Mouse (Mus musculus): ENCODE measurements at regions not wholly inside any gene's neighbourhood (a gene's known extent, or its start where the extent isn't known, plus 50 kb on each side); places are given as distances from the start of the nearest gene placed in this dataset.

GRCm38 (mm10) chr12:50943741-50944521 is 295.0 kb upstream of the Prkd1 start:
- no peak for DNase-seq (ENCODE audit: low read depth, low spot score)

- no peak for DNase-seq (ENCODE audit: low read depth, low spot score)
Measured at GRCm38 (mm10) chr12:50943340-50943739, 294.4 kb upstream of the Prkd1 start.

DNA sequence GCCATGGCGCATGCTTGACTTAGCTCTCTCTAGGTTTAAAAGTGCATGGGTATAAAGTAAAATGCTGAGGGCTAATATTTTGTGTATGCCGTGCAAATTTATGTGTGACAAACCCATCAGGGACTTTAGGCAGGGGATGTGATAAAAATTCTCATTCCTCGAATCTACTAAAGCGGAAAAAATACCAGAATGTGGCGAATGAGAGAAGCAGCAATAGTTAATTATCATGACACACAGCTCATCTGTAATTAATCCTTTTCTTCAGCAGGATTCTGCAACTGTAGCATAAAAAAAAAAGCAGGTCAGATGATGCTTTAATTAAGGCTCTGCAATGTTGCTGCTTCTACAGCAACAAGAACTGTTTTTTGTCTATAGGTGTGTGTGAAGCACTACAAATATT is 286.6 kb upstream of the Prkd1 start:
- no peak for DNase-seq (ENCODE audit: low read depth, low spot score)

DNA sequence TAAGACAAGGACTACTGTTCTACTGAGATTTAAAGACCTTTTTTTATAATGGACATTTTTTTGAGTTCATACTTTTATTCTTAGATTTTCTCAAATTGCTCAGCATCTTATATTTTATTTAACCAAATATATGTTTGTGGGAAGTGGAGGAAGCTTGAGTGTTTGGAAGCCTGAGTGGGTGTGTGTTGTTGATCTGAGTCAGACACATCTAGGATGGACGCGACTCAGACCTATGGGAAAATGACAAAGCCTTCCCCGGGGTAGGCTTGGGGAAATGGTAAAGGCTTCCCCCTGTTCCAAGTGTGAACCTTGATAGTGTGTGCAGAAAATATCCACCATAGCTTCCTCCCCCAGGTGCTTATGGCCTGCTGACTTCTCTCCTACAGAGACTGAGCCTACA is 283.6 kb upstream of the Prkd1 start:
- no peak for DNase-seq (ENCODE audit: low read depth, low spot score)

DNA sequence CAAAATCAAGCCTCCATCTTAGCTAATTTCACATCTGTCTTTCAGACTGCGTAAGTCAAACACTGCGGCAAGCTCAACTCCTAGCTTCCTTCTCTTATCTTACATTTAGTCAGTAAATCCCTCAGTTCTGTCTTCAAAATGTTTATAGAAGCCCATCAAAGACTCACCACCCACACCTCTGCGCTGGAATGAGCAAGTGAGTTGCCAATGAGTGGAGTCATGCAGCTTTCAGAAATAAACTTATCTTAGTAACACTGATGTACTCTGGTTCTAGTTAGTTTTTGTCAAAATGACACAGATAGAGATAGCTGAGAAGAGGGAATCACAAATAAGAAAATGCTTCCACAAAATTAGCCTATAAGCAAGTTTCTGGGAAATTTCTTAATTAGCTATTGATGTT is 280.7 kb upstream of the Prkd1 start:
- no peak for DNase-seq (ENCODE audit: low read depth, low spot score)

GRCm38 (mm10) chr12:50926234-50926633 is 277.3 kb upstream of the Prkd1 start:
- no peak for DNase-seq (ENCODE audit: low read depth, low spot score)

DNA sequence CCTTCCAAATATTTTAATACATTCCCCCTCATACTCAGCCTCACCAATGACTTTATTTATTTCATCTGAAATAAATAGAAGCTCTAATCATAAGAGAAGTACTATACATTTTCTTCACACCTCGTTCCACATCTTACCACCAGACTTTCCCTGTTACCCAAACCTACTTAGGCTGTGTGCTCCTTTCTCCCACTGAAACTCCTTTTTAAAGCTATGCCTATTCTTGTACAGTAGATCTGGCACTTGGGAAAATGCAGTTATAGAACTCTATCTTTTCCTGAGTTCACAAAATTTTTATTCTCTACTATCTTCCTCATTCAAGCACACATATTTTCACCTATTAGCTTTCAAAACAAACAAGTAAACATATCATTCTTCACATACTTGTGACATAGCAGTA is 272.8 kb upstream of the Prkd1 start:
- DNase-seq (ENCODE audit: low read depth, low spot score): no peak

DNA sequence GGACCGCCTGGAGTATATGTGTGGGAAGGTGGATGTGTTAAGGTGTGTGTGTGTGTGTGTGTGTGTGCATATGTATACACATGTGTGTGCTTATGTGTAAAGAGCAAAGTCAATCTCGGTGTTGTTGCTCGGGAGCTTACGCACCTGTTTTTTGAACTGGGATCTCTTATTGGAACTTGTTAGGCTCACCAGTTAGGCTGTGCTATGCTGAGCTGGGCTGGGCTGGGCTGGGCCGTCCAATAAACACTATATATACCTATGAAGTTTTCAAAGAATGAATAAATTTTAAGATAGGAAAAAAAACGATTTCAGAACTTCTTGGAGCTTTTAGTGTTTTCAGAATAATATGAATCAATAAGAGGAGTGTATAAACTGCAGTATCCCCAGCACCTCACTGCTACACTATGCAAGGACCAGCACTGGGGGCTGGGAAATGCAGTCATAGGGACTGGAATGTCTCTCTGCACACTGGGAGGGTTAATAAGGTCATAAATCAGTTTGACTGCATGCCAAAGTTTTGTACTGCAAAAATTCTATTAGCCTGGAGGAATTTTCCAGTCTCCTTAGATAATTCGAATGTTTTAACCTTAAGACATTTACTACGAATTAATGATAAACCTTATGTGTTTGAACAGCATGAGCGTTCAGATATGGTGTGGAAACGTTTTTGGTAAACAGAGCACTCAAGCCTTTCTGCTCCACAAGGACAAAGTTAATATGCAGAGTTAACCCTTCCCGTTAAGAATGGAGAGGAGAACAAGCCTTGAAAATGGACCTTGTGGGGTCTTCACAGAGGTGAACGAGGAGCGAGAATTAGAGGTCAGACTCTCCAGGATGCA is 250.9 kb upstream of the Prkd1 start:
- no peak for DNase-seq (ENCODE audit: low read depth, low spot score)

DNA sequence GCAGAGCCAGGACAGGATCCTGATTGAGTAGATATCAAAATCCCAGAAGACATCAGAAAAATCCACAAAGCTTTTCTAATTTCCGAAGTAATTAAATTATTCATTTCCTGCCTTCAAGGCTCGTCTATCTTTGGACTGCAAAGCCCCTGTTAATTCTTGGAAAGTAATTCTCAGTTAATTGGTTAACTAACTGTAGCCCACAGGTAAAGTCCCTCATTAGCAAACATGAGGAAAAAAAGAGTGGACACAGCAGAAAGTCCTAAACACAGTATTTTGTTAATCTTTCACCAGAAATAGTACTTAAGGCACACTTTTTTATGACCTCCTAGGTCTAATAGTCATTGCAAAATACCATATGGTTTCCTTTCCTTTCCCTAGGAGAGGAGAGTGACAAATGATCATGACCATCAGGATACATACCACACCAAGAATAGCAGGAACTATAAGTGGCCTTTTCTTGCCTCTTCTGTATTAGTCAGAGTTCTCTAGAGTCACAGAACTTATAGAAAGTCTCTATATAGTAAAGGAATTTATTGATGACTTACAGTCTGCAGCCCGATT is 248.8 kb upstream of the Prkd1 start:
- DNase-seq (ENCODE audit: low read depth, low spot score): no peak

- DNase-seq (ENCODE audit: low read depth, low spot score): no peak
Measured at GRCm38 (mm10) chr12:50893604-50894003, 244.7 kb upstream of the Prkd1 start.

- DNase-seq (ENCODE audit: low read depth, low spot score): no peak
Measured at GRCm38 (mm10) chr12:50875796-50876195, 226.9 kb upstream of the Prkd1 start.

DNA sequence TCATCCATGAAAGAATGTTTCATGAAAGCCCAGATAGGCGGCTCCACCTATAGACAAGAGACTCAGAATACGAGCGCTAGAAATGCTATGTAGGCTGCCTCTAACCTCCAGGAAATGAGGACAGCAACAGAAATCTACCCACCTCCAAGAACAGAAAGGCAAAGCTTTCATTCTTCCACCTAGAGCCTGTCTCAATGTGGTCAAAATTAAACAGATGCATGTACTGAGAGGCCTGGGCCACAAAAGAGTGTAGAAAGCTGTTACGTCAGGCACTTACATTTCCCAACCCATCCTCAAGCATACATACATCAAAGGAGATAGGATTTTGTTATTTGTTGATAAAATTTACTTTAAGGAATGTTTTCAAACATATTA is 225.1 kb upstream of the Prkd1 start:
- no peak for DNase-seq (ENCODE audit: low read depth, low spot score)

GRCm38 (mm10) chr12:50873390-50874023 is 224.6 kb upstream of the Prkd1 start:
- DNase-seq (ENCODE audit: low read depth, low spot score): no peak

GRCm38 (mm10) chr12:50851644-50852043 is 202.7 kb upstream of the Prkd1 start:
- DNase-seq (ENCODE audit: low read depth, low spot score): no peak

- DNase-seq (ENCODE audit: low read depth, low spot score): no peak
Measured at GRCm38 (mm10) chr12:50847976-50848375, 199.1 kb upstream of the Prkd1 start.

GRCm38 (mm10) chr12:50842744-50843143 is 193.8 kb upstream of the Prkd1 start:
- DNase-seq (ENCODE audit: low read depth, low spot score): no peak

- DNase-seq (ENCODE audit: low read depth, low spot score): no peak
Measured at GRCm38 (mm10) chr12:50839391-50839790, 190.5 kb upstream of the Prkd1 start.

DNA sequence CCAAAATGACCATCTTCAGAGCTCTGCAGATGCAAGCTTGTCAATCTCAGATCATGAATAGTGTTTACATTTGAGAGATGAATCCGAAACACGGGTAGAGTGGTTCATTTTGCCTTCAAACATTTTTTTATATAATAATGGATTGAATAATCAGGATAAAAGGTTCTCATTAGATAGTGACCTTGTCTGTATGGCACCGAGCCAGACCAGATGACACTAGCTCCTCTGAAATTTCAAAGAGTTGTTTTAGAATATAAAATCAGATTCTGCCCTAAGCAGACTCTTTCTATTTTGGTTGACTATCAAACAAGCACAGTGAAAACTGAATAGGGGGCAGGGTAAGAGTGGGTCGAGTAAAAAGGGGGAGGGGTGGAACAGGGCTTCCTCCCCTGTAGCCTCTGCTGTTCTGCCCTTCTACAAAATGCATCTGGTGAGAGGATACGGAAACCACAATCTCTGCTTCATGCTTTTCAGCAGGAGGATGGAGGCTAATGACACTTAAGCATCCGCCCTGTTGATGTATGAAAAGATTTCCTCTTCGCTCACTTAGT is 159.9 kb upstream of the Prkd1 start:
- DNase-seq (ENCODE audit: low read depth, low spot score): no peak

GRCm38 (mm10) chr12:50804391-50804790 is 155.5 kb upstream of the Prkd1 start:
- DNase-seq (ENCODE audit: low read depth, low spot score): no peak

DNA sequence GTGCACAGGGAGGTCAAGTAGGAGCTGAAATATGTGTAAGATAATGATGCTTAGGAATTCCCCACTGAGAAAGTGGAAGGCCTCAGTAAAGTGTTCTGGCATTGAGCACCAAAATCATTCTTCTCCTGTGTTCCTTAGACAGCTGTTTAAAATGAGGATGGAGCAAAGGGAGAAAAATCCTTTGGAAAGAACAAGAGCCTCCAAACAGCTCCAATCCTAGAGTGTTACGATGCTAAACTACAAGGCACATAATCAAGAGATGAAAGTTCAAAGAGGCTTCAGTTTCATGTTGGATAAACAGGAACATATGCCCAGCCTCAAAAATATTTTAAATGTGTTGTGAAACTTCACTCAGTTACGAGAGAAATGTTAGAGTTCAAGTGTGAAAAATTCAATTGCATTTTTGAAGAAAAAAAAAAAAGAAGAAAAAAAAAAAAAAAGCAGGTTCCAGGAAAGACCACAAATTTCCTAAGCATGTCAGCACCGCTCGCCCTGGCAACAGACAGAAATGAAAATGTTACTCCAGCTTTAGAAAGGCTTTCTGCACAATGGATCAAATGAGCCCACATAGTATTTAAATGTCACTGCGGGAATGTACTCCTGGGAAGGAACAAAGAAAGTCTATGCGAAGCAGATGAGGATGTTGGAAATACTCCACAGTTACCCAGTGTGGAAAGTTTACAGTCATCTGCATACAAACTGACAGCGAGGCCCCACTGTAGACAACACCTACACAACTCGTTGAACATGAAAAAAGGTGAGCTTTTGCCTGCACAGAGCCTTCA is 116.5 kb upstream of the Prkd1 start:
- no peak for DNase-seq (ENCODE audit: low read depth, low spot score)

DNA sequence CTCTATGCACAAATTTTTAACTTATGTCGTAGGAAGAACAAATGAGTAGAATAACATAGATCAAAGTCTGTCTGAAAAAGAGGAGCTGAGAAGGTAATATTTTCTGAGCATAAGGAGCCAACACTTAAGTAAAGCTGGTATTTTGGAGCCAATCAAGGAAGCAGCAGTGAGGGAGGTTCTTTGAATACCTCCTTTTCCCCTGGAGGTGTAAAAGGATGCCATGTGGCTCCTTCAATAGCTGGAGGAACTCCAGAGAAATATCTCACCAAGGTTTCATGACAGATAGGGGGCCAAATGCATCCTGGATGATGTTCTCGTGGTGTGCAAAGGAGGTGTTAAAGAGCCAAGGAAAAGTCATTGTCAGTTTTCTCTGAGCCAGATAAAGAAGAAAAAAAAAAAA is 115.6 kb upstream of the Prkd1 start:
- DNase-seq (ENCODE audit: low read depth, low spot score): no peak

Data from CD4-positive, CD25-positive, alpha-beta regulatory T cell, adult 2 months (primary cell).